Mouse (Mus musculus) central nervous system, embryonic 18 days (tissue): Measurements from ENCODE around the gene Agr3. TPM values are rescaled to one million over a fixed set of nuclear protein-coding genes. Genes with fewer than 3 reads are reported as not detected.

Experiments
- polyA plus RNA-seq: library from polyadenylated mRNA; depleted of rRNA; stranded (reverse); fragments of >200 nt; gene quantifications from 2 replicates; pipeline ENCODE4 v1.2.3, GENCODE M21; 2012; rRNA removed

Agr3 gene
- 0.16 TPM in 1 of 2 replicates, not detected in the other for polyA plus RNA-seq

GRCm38 (mm10) chr12:35925402-35925801 lies at the start of gene Agr3:
Gene Agr3, plus strand, starts transcription at chr12:35925620.

GRCm38 (mm10) chr12:35992711-35993110 lies 67.3 kb downstream of the Agr3 start, which contains the start of gene Agr2:
Gene Agr2, plus strand, starts transcription at chr12:35992907.

Other genes starting within 250 kb of the Agr3 start
- gene Agr2, start 67.3 kb downstream of the Agr3 start, polyA plus RNA-seq, result 0.09 TPM in 1 of 2 replicates, not detected in the other
- 270 and 295 TPM in 2 replicates for gene Tspan13, start 116.9 kb downstream of the Agr3 start, polyA plus RNA-seq
- gene Ankmy2, start 231.5 kb downstream of the Agr3 start, polyA plus RNA-seq, result 51.9 and 52.4 TPM in 2 replicates
- gene Bzw2, start 232.5 kb downstream of the Agr3 start, polyA plus RNA-seq, result 278 and 288 TPM in 2 replicates